Mouse (Mus musculus) macrophage (primary cell): ENCODE measurements around the gene Txnrd2. TPM values are rescaled to one million over a fixed set of nuclear protein-coding genes. Genes with fewer than 3 reads are reported as not detected.

ENCODE experiments used
- H3K27ac ChIP-seq: fragments of 350-480 bp; formaldehyde crosslinking; 2 replicates; pipeline ENCODE4 v1.9.0; 2021
- H3K36me3 ChIP-seq: fragments of 350-480 bp; formaldehyde crosslinking; 2 replicates; pipeline ENCODE4 v1.9.0; 2021; ENCODE audit errors: inconsistent target
- H3K4me3 ChIP-seq: fragments of 350-480 bp; formaldehyde crosslinking; 2 replicates; pipeline ENCODE4 v1.9.0; 2021; ENCODE audit errors: inconsistent target
- H3K79me2 ChIP-seq: fragments of 350-480 bp; formaldehyde crosslinking; 2 replicates; pipeline ENCODE4 v1.9.0; 2021; ENCODE audit errors: inconsistent target
- WGBS: methylation state at CpG from one replicate; pipeline ENCODE4 v1.1.7; 2026; ENCODE audit warnings: inconsistent platforms; ENCODE audit not compliant: missing documents; 5-methylcytosine and 5-hydroxymethylcytosine counted together
- polyA plus RNA-seq: library from polyadenylated mRNA; stranded (reverse); fragments of 250-400 nt; gene quantifications from 3 replicates; pipeline ENCODE4 v1.2.4, GENCODE M21; 2018; ENCODE audit warnings: inconsistent platforms

Txnrd2 gene
- polyA plus RNA-seq, 1 experiment from 2014 or later, result 10.3 TPM

GRCm38 (mm10) chr16:18490281-18490680 lies 64.1 kb downstream of the Txnrd2 start:
- H3K4me3 ChIP-seq, result no peak overlapping the region
- H3K79me2 ChIP-seq, result no peaks in the 10 kb centered on the region
- H3K27ac ChIP-seq, result no peak overlapping the region
- no peaks in the 10 kb centered on the region for H3K36me3 ChIP-seq
- 90% methylated on average over 3 of the region's 3 CpGs for WGBS

- Histone ChIP-seq H3K79me2 (no peaks in the 10 kb centered on the region), H3K4me3 (no peak overlapping the region), H3K36me3 (no peaks in the 10 kb centered on the region), H3K27ac (no peak overlapping the region)
- WGBS, result 85% methylated on average over 1 of the region's 1 CpGs
Observed at GRCm38 (mm10) chr16:18490894-18491293, 64.7 kb downstream of the Txnrd2 start.

GRCm38 (mm10) chr16:18497865-18498515 lies 71.8 kb downstream of the Txnrd2 start:
- Histone ChIP-seq H3K4me3 (peak overlapping the region; percentile 85), H3K79me2 (no peaks in the 10 kb centered on the region), H3K36me3 (no peaks in the 10 kb centered on the region), H3K27ac (peak overlapping the region; percentile 62)
- WGBS, result 10% methylated on average over 6 of the region's 6 CpGs

GRCm38 (mm10) chr16:18498558-18498990 lies 72.4 kb downstream of the Txnrd2 start, which contains the start of the genes Gnb1l and Rtl10:
Gene Gnb1l, plus strand, starts transcription at chr16:18498713.
Gene Rtl10, plus strand, starts transcription at chr16:18498901.
- Histone ChIP-seq H3K36me3 (no peaks in the 10 kb centered on the region), H3K27ac (peak within 1 kb of the TSS; percentile 62), H3K4me3 (peak within 1 kb of the TSS; percentile 85), H3K79me2 (no peaks in the 10 kb centered on the region)
- WGBS, result 0% methylated on average over 44 of the region's 51 CpGs

GRCm38 (mm10) chr16:18498996-18499395 lies 72.8 kb downstream of the Txnrd2 start:
- H3K79me2 ChIP-seq, result no peaks in the 10 kb centered on the region
- H3K4me3 ChIP-seq, result peak overlapping the region; percentile 85
- under 1% methylated on average over 24 of the region's 24 CpGs for WGBS
- H3K36me3 ChIP-seq, result no peaks in the 10 kb centered on the region
- no peak overlapping the region for H3K27ac ChIP-seq

GRCm38 (mm10) chr16:18501531-18501930 lies 75.3 kb downstream of the Txnrd2 start:
- no peak overlapping the region for H3K27ac ChIP-seq
- no peak overlapping the region for H3K4me3 ChIP-seq
- no peaks in the 10 kb centered on the region for H3K36me3 ChIP-seq
- no peaks in the 10 kb centered on the region for H3K79me2 ChIP-seq
- WGBS, result 95% methylated on average over 6 of the region's 6 CpGs

GRCm38 (mm10) chr16:18503566-18504342 lies 77.6 kb downstream of the Txnrd2 start:
- no peak overlapping the region for H3K27ac ChIP-seq
- 90% methylated on average over 13 of the region's 14 CpGs for WGBS

GRCm38 (mm10) chr16:18506524-18507199 lies 80.5 kb downstream of the Txnrd2 start:
- no peaks in the 10 kb centered on the region for H3K36me3 ChIP-seq
- H3K4me3 ChIP-seq, result no peak overlapping the region
- H3K27ac ChIP-seq, result no peak overlapping the region
- WGBS, result 97% methylated on average over 3 of the region's 3 CpGs
- no peaks in the 10 kb centered on the region for H3K79me2 ChIP-seq

More at GRCm38 (mm10) chr16:18503566-18504342, 77.6 kb downstream of the Txnrd2 start:
- Histone ChIP-seq H3K79me2 (no peaks in the 10 kb centered on the region), H3K4me3 (no peak overlapping the region), H3K36me3 (no peaks in the 10 kb centered on the region)

GRCm38 (mm10) chr16:18507200-18507549 lies 81.0 kb downstream of the Txnrd2 start:
- no peaks in the 10 kb centered on the region for H3K36me3 ChIP-seq
- 90% methylated on average over 1 of the region's 1 CpGs for WGBS
- no peak overlapping the region for H3K4me3 ChIP-seq
- H3K27ac ChIP-seq, result no peak overlapping the region
- H3K79me2 ChIP-seq, result no peaks in the 10 kb centered on the region

GRCm38 (mm10) chr16:18511741-18512140 lies 85.6 kb downstream of the Txnrd2 start:
- Histone ChIP-seq H3K4me3 (no peak overlapping the region), H3K36me3 (no peaks in the 10 kb centered on the region), H3K79me2 (no peaks in the 10 kb centered on the region), H3K27ac (no peak overlapping the region)
- WGBS, result 93% methylated on average over 5 of the region's 5 CpGs

GRCm38 (mm10) chr16:18513508-18513907 lies 87.3 kb downstream of the Txnrd2 start:
- H3K4me3 ChIP-seq, result no peak overlapping the region
- H3K79me2 ChIP-seq, result no peaks in the 10 kb centered on the region
- H3K27ac ChIP-seq, result no peak overlapping the region
- H3K36me3 ChIP-seq, result no peaks in the 10 kb centered on the region
- 96% methylated on average over 4 of the region's 6 CpGs for WGBS

- Histone ChIP-seq H3K27ac (no peak overlapping the region), H3K79me2 (no peaks in the 10 kb centered on the region)
Observed at GRCm38 (mm10) chr16:18518091-18518490, 91.9 kb downstream of the Txnrd2 start.

GRCm38 (mm10) chr16:18523563-18524245 lies 97.5 kb downstream of the Txnrd2 start:
- Histone ChIP-seq H3K4me3 (no peak overlapping the region), H3K36me3 (no peaks in the 10 kb centered on the region), H3K27ac (no peak overlapping the region), H3K79me2 (no peaks in the 10 kb centered on the region)
- 92% methylated on average over 8 of the region's 8 CpGs for WGBS

More at GRCm38 (mm10) chr16:18518091-18518490, 91.9 kb downstream of the Txnrd2 start:
- Histone ChIP-seq H3K4me3 (no peak overlapping the region), H3K36me3 (no peaks in the 10 kb centered on the region)

GRCm38 (mm10) chr16:18528656-18529055 lies 102.5 kb downstream of the Txnrd2 start:
- Histone ChIP-seq H3K27ac (no peak overlapping the region), H3K4me3 (no peak overlapping the region), H3K36me3 (no peaks in the 10 kb centered on the region), H3K79me2 (no peaks in the 10 kb centered on the region)
- 90% methylated on average over 5 of the region's 5 CpGs for WGBS
